Mouse (Mus musculus): ENCODE results near the gene Vps8. TPM values are rescaled to one million over a fixed set of nuclear protein-coding genes. Genes with fewer than 3 reads are reported as not detected.

Gene Vps8
- polyA plus RNA-seq (2014; fragmentation: Illumina TruSeq; extraction: RNeasy Lipid Tissue Mini Kit (QIAGEN cat#74804)), result 84.4 TPM

GRCm38 (mm10) chr16:21422645-21423545 is at the start of gene Vps8:
Gene Vps8 (plus strand): TSS chr16:21423118.

Other genes starting within 250 kb of the Vps8 start
- not detected for gene Ephb3, start 218.4 kb upstream of the Vps8 start, polyA plus RNA-seq (2014; fragmentation: Illumina TruSeq; extraction: RNeasy Lipid Tissue Mini Kit (QIAGEN cat#74804))